Mouse (Mus musculus) ES-Bruce4 (cell line): ENCODE results near the gene Rprd1b.

Experiments used
- CTCF ChIP-seq: IDR thresholded peaks from one replicate; pipeline ENCODE4 v1.8.1; 2011; ENCODE audit warnings: low read depth, low read length
- POLR2A ChIP-seq: IDR thresholded peaks from one replicate; pipeline ENCODE4 v1.8.1; 2011; ENCODE audit warnings: low read length; ENCODE audit not compliant: insufficient read depth

- no peak for TF ChIP-seq CTCF
- no peak for TF ChIP-seq POLR2A
These were observed 92.6 kb downstream of the Rprd1b start for GRCm38 (mm10) chr2:158120868-158121267.
